In genomic region chr7:118468060-118468459, GRCm38 (mm10) we compare ENCODE assay signal across 19 mouse cellular contexts. TPM values are rescaled to one million over a fixed set of nuclear protein-coding genes. Genes with fewer than 3 reads are reported as not detected.
"Had no signal": no experiment of that assay in that cellular context is flagged by ENCODE, and none has a peak within 500 bp of the region (broad histone marks: within the 10 kb centered on the region; RNA-seq: fewer than 3 reads in every experiment).

No protein-coding gene starts in this region.

- H3K9me3 ChIP-seq: kidney, embryonic 15.5 days; liver, embryonic 13.5 days; midbrain, embryonic 12.5 days; midbrain, embryonic 15.5 days; neural tube, embryonic 12.5 days; neural tube, embryonic 15.5 days; stomach, embryonic 15.5 days had no signal

- H3K4me2 ChIP-seq: kidney, embryonic 15.5 days; liver, embryonic 13.5 days; midbrain, embryonic 12.5 days; midbrain, embryonic 15.5 days; neural tube, embryonic 12.5 days; neural tube, embryonic 15.5 days; stomach, embryonic 15.5 days had no signal

- H3K4me3 ChIP-seq: kidney, embryonic 15.5 days; layer of hippocampus, adult 2 months; left cerebral cortex, adult 2 months; liver, embryonic 13.5 days; midbrain, embryonic 12.5 days; midbrain, embryonic 15.5 days; neural tube, embryonic 12.5 days; neural tube, embryonic 15.5 days; stomach, embryonic 15.5 days had no signal

- H3K9ac ChIP-seq: kidney, embryonic 15.5 days; liver, embryonic 13.5 days; midbrain, embryonic 12.5 days; midbrain, embryonic 15.5 days; neural tube, embryonic 12.5 days; neural tube, embryonic 15.5 days; stomach, embryonic 15.5 days had no signal

- H3K4me1 ChIP-seq: midbrain, embryonic 15.5 days had no signal

- H3K36me3 ChIP-seq: kidney, embryonic 15.5 days; liver, embryonic 13.5 days; midbrain, embryonic 12.5 days; midbrain, embryonic 15.5 days; neural tube, embryonic 12.5 days; neural tube, embryonic 15.5 days; stomach, embryonic 15.5 days had no signal

- ATAC-seq: midbrain, embryonic 15.5 days had no signal

- DNase-seq: kidney, adult 8-10 months; kidney, postnatal 10 days; layer of hippocampus, adult 9-11 months; liver, embryonic 13.5 days; lung, adult 2 months; right cerebral cortex, adult 18-20 months; right cerebral cortex, postnatal 14 days; right cerebral cortex, postnatal 4 days; spleen, adult 18-20 months; thymus, postnatal 25 days had no signal

- H3K27me3 ChIP-seq: liver, embryonic 13.5 days; midbrain, embryonic 12.5 days; midbrain, embryonic 15.5 days; neural tube, embryonic 12.5 days; neural tube, embryonic 15.5 days; stomach, embryonic 15.5 days had no signal

- H3K27ac ChIP-seq: kidney, embryonic 15.5 days; layer of hippocampus, adult 2 months; left cerebral cortex, adult 2 months; liver, embryonic 13.5 days; midbrain, embryonic 12.5 days; midbrain, embryonic 15.5 days; neural tube, embryonic 12.5 days; neural tube, embryonic 15.5 days; stomach, embryonic 15.5 days had no signal

RNA-seq across cellular contexts. Expression of gene Syt17, which starts 20.0 kb away (rescaled TPM):
- total RNA-seq: liver, adult 2 months had no signal
- polyA plus RNA-seq: liver, adult 2 months had no signal
